Mouse (Mus musculus): Measurements from ENCODE around the gene Ttc21a. TPM values are rescaled to one million over a fixed set of nuclear protein-coding genes. Genes with fewer than 3 reads are reported as not detected.
A peak's percentile ranks its signal among the peaks of the same experiment; 100 is the strongest.

Ttc21a gene
- polyA plus RNA-seq, 1 experiment from 2014 or later = 0.04 TPM

DNA sequence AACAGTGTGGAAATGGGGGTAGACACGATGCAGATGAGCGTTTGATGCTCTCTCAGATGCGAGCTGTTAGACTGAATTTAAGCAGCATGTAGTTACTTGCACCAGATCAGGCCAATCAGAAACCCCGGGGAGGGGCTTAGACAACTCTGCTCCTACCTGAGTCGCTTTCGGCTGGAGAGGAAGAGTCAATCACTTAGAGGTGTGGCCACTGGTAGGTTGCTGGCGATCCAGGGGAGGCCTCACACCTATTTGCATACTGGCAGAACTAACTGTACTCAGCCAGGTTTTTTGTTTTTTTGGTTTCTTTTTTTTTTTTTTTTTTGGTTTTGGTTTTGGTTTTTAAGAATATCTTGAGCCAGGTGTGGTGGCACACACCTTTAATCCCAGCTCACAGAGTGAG is 50.9 kb downstream of the Ttc21a start:
- no peak overlapping the region for H3K4me3 ChIP-seq (ENCODE audit: low read depth, low read length)
- H3K36me3 ChIP-seq (ENCODE audit: control insufficient read depth, insufficient read depth, low read length) = no peaks in the 10 kb centered on the region
- H3K9me3 ChIP-seq (ENCODE audit: control insufficient read depth, low read length) = no peaks in the 10 kb centered on the region
- no peak overlapping the region for H3K27ac ChIP-seq (replicated peaks)
- TF ChIP-seq CTCF (IDR thresholded peaks at IDR 0.05; ENCODE audit: low read depth) (no peak), EP300 (optimal IDR thresholded peaks at IDR 0.05) (no peak)
- 0 out of 2 replicates have a peak, but pooled peaks cover 2% of the 10 kb centered on the region for H3K4me1 ChIP-seq (replicated peaks; ENCODE audit: control insufficient read depth, insufficient read depth)
- 44% methylated on average over 7 of the region's 7 CpGs for WGBS
- H3K27me3 ChIP-seq (ENCODE audit: control insufficient read depth, insufficient read depth, low read length) = no peaks in the 10 kb centered on the region
- no peak overlapping the region for H3K4me2 ChIP-seq (replicated peaks; ENCODE audit: low read depth)
- DNase-seq (ENCODE audit: low spot score) = no peak
- no peak for ATAC-seq (ENCODE audit: low FRiP score, low TSS enrichment)
- H3K9ac ChIP-seq (ENCODE audit: low read length) = no peak overlapping the region

DNA sequence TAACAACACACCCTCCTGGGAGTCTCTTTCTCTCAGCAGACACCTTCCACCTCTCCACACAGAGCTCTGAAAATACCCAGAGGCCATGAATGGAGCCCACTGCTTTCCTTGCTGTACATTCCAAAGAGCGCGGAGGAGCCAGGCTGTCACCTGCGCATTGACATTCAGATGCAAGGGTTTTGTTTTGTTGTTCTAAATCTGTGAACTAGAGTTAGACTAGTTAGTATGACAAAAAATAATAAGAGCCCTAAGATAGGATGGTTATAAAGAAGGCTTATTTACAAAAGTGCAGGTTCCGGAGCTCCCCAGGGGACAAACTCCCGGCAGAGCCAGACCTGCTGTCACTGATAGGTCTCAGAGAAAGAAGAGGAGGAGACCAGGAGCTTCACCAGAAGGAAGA is 53.9 kb downstream of the Ttc21a start:
- H3K4me2 ChIP-seq (replicated peaks; ENCODE audit: low read depth) = no peak overlapping the region
- TF ChIP-seq EP300 (optimal IDR thresholded peaks at IDR 0.05) (no peak), CTCF (IDR thresholded peaks at IDR 0.05; ENCODE audit: low read depth) (no peak)
- WGBS = 48% methylated on average over 5 of the region's 5 CpGs

DNA sequence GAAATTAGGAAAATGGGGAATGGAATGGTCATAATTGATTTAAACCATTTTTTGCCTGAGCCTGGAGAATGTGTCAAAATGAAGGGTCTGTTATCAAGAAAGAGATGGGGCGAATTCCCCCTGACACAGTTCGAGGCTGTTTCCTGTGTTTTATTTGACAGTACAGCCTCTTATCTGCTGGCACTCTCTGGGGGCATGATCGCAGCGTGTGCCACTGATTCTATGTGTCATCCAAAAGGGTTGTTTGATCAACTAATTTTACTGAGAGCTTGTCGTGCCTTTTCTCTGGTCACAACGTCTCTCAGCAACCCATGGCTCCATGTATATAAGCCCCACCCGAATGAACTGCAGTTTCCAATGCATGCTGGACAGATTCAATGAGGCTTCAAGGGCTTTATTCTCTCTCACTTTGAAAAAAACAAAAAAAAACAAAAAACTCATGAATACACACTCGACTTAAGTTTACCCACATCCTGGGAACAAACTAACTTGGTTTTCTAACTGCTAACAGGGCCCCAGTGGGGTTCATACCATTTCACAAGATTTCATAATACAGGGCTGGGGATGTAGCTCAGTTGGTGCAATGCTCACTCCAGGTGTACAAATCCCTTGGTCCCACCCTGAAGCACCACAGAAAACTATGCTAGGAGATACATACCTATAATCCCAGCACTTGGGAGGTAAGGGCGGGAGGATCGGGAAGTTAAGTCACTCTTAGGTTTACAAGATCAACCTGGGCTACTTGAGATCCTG is 55.9 kb downstream of the Ttc21a start:
- H3K27me3 ChIP-seq (ENCODE audit: control insufficient read depth, insufficient read depth, low read length) = no peaks in the 10 kb centered on the region
- no peaks in the 10 kb centered on the region for H3K36me3 ChIP-seq (ENCODE audit: control insufficient read depth, insufficient read depth, low read length)
- no peak overlapping the region for H3K4me3 ChIP-seq (ENCODE audit: low read depth, low read length)
- no peaks in the 10 kb centered on the region for H3K9me3 ChIP-seq (ENCODE audit: control insufficient read depth, low read length)
- H3K4me2 ChIP-seq (replicated peaks; ENCODE audit: low read depth) = no peak overlapping the region
- WGBS = 56% methylated on average over 10 of the region's 10 CpGs
- TF ChIP-seq EP300 (optimal IDR thresholded peaks at IDR 0.05) = no peak
- no peak for TF ChIP-seq CTCF (IDR thresholded peaks at IDR 0.05; ENCODE audit: low read depth)
- no peaks in the 10 kb centered on the region for H3K4me1 ChIP-seq (replicated peaks; ENCODE audit: control insufficient read depth, insufficient read depth)
- ATAC-seq (ENCODE audit: low FRiP score, low TSS enrichment) (no peak), DNase-seq (ENCODE audit: low spot score) (no peak)
- H3K9ac ChIP-seq (ENCODE audit: low read length) = no peak overlapping the region
- no peak overlapping the region for H3K27ac ChIP-seq (replicated peaks)

More for the DNA sequence above, 53.9 kb downstream of the Ttc21a start:
- Histone ChIP-seq H3K27me3 (ENCODE audit: control insufficient read depth, insufficient read depth, low read length) (no peaks in the 10 kb centered on the region), H3K36me3 (ENCODE audit: control insufficient read depth, insufficient read depth, low read length) (no peaks in the 10 kb centered on the region), H3K4me3 (ENCODE audit: low read depth, low read length) (no peak overlapping the region), H3K4me1 (replicated peaks; ENCODE audit: control insufficient read depth, insufficient read depth) (no peaks in the 10 kb centered on the region), H3K9me3 (ENCODE audit: control insufficient read depth, low read length) (no peaks in the 10 kb centered on the region), H3K9ac (ENCODE audit: low read length) (no peak overlapping the region), H3K27ac (replicated peaks) (no peak overlapping the region)
- ATAC-seq (ENCODE audit: low FRiP score, low TSS enrichment) (no peak), DNase-seq (ENCODE audit: low spot score) (no peak)

DNA sequence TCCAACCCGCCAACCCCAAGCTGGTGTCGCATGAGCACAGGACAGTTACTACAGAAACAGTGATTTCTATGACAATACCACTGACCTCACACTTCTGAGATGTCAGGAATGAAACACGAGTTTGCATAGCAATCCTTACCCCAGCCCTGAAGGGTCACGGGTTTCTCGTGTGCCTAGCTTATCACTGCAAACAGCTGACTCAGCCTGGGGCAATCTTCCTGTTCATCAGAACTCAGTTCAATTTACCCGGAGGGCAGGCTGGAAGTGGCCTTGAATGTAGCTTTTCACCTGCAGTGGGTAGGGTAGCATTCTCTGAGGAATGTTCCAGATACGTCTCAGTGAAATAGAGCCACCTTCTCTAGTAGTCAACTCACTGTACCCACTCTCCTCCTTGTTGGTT is 56.8 kb downstream of the Ttc21a start:
- no peak for DNase-seq (ENCODE audit: low spot score)
- TF ChIP-seq CTCF (IDR thresholded peaks at IDR 0.05; ENCODE audit: low read depth) (no peak), EP300 (optimal IDR thresholded peaks at IDR 0.05) (no peak)

DNA sequence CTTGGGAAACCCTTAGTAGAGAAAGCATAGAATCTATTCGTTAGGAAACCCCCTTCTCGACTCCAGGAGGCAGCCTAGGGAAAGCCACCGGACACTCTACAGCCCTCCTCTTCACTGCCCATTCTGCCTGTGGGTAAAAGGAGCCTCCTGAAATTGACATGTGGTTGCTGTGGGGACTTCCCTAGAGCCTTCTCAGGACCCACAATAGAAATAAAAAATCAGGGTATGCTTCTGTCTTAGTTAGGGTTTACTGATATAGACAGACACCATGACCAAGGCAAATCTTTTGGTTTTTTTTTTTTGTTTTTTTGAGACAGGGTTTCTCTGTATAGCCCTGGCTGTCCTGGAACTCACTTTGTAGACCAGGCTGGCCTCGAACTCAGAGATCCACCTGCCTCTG is 58.7 kb downstream of the Ttc21a start:
- Histone ChIP-seq H3K36me3 (ENCODE audit: control insufficient read depth, insufficient read depth, low read length) (no peaks in the 10 kb centered on the region), H3K4me2 (replicated peaks; ENCODE audit: low read depth) (no peak overlapping the region), H3K4me3 (ENCODE audit: low read depth, low read length) (no peak overlapping the region), H3K4me1 (replicated peaks; ENCODE audit: control insufficient read depth, insufficient read depth) (no peaks in the 10 kb centered on the region), H3K27ac (replicated peaks) (no peak overlapping the region), H3K27me3 (ENCODE audit: control insufficient read depth, insufficient read depth, low read length) (no peaks in the 10 kb centered on the region), H3K9ac (ENCODE audit: low read length) (no peak overlapping the region), H3K9me3 (ENCODE audit: control insufficient read depth, low read length) (no peaks in the 10 kb centered on the region)
- no peak for ATAC-seq (ENCODE audit: low FRiP score, low TSS enrichment)
- TF ChIP-seq CTCF (IDR thresholded peaks at IDR 0.05; ENCODE audit: low read depth) = no peak
- TF ChIP-seq EP300 (optimal IDR thresholded peaks at IDR 0.05) = no peak
- 89% methylated on average over 4 of the region's 4 CpGs for WGBS
- no peak for DNase-seq (ENCODE audit: low spot score)

More for the DNA sequence above, 56.8 kb downstream of the Ttc21a start:
- ATAC-seq (ENCODE audit: low FRiP score, low TSS enrichment) = peak; percentile 70
- no peak overlapping the region for H3K4me2 ChIP-seq (replicated peaks; ENCODE audit: low read depth)
- no peaks in the 10 kb centered on the region for H3K9me3 ChIP-seq (ENCODE audit: control insufficient read depth, low read length)
- no peaks in the 10 kb centered on the region for H3K27me3 ChIP-seq (ENCODE audit: control insufficient read depth, insufficient read depth, low read length)
- no peaks in the 10 kb centered on the region for H3K4me1 ChIP-seq (replicated peaks; ENCODE audit: control insufficient read depth, insufficient read depth)
- no peak overlapping the region for H3K4me3 ChIP-seq (ENCODE audit: low read depth, low read length)
- no peak overlapping the region for H3K27ac ChIP-seq (replicated peaks)
- WGBS = 56% methylated on average over 7 of the region's 7 CpGs
- no peak overlapping the region for H3K9ac ChIP-seq (ENCODE audit: low read length)
- H3K36me3 ChIP-seq (ENCODE audit: control insufficient read depth, insufficient read depth, low read length) = no peaks in the 10 kb centered on the region

DNA sequence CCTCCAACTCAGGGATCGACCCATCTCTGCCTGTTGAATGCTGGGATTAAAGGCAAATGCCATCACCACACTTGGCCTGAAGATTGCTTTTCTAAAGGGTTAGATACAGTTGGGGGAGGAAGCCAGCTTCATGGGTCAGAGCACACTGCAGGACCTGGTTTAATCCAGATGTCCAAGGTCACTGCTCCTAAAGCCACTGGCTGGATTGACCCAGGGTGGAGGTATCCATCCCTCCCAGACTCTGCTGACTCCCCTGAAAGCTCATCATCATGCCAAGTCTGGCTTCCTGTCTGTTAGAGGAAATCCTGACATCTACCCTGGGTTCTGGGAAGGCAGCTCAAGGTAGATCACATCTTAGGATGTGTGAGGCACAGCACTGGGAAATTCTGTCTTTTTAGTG is 61.4 kb downstream of the Ttc21a start:
- Histone ChIP-seq H3K4me1 (replicated peaks; ENCODE audit: control insufficient read depth, insufficient read depth) (no peaks in the 10 kb centered on the region), H3K4me2 (replicated peaks; ENCODE audit: low read depth) (no peak overlapping the region), H3K36me3 (ENCODE audit: control insufficient read depth, insufficient read depth, low read length) (no peaks in the 10 kb centered on the region), H3K9ac (ENCODE audit: low read length) (no peak overlapping the region), H3K4me3 (ENCODE audit: low read depth, low read length) (no peak overlapping the region), H3K27ac (replicated peaks) (no peak overlapping the region), H3K9me3 (ENCODE audit: control insufficient read depth, low read length) (no peaks in the 10 kb centered on the region), H3K27me3 (ENCODE audit: control insufficient read depth, insufficient read depth, low read length) (no peaks in the 10 kb centered on the region)
- TF ChIP-seq CTCF (IDR thresholded peaks at IDR 0.05; ENCODE audit: low read depth) = no peak
- no peak for TF ChIP-seq EP300 (optimal IDR thresholded peaks at IDR 0.05)
- ATAC-seq (ENCODE audit: low FRiP score, low TSS enrichment) (no peak), DNase-seq (ENCODE audit: low spot score) (no peak)
- 92% methylated on average over 1 of the region's 1 CpGs for WGBS

All from stomach, postnatal 0 days (tissue).